Mouse (Mus musculus): ENCODE data around the gene Lrp5. TPM values are rescaled to one million over a fixed set of nuclear protein-coding genes. Genes with fewer than 3 reads are reported as not detected.

The Lrp5 gene
- polyA plus RNA-seq, 1 experiment from 2014 or later = 11.3 TPM

DNA sequence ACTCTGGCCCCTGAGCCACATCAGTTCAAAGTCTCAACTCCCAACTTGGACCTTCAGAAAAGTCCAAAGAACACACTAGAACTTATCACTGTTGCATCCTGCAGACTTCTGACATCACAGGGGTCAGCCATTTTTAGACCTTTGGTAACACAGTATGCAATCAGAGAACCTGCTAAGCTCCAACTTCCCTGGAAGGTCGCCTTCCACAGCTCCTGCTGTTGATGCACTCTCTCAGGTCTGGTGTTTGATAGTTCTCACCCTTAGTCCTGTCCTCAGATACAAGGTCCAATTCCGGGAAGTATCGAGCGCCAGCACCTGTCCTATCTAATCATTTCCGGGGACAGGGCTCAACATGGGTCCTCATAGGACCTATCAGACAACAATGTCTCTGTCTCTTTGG is 5.0 kb upstream of the Lrp5 start:
- no peak overlapping the region for H3K9ac ChIP-seq (replicated peaks; ENCODE audit: low read depth, low read length)
- H3K4me3 ChIP-seq (ENCODE audit: low read depth, low read length) = no peak overlapping the region
- H3K4me1 ChIP-seq (ENCODE audit: control insufficient read depth, insufficient read depth, low read length) = peaks cover 16% of the 10 kb centered on the region; the same call in 1 of the 2 replicates
- H3K36me3 ChIP-seq (ENCODE audit: control insufficient read depth, insufficient read depth, low read length) = no peaks in the 10 kb centered on the region
- H3K27ac ChIP-seq (ENCODE audit: low read length) = no peak overlapping the region
- H3K9me3 ChIP-seq (ENCODE audit: control insufficient read depth, low read depth, low read length) = no peaks in the 10 kb centered on the region
- ATAC-seq (ENCODE audit: insufficient number of reproducible peaks, insufficient read depth, low FRiP score, low read depth) = no peak
- WGBS = 92% methylated on average over 5 of the region's 5 CpGs
- H3K27me3 ChIP-seq (ENCODE audit: control insufficient read depth, insufficient read depth, low read length) = no peaks in the 10 kb centered on the region
- no peak overlapping the region for H3K4me2 ChIP-seq (replicated peaks; ENCODE audit: low read depth, low read length)

- Histone ChIP-seq H3K9ac (replicated peaks; ENCODE audit: low read depth, low read length) (no peak overlapping the region), H3K27me3 (ENCODE audit: control insufficient read depth, insufficient read depth, low read length) (no peaks in the 10 kb centered on the region), H3K4me1 (ENCODE audit: control insufficient read depth, insufficient read depth, low read length) (peaks cover 36% of the 10 kb centered on the region; the same call in 1 of the 2 replicates), H3K4me2 (replicated peaks; ENCODE audit: low read depth, low read length) (no peak overlapping the region), H3K4me3 (ENCODE audit: low read depth, low read length) (no peak overlapping the region), H3K9me3 (ENCODE audit: control insufficient read depth, low read depth, low read length) (no peaks in the 10 kb centered on the region), H3K36me3 (ENCODE audit: control insufficient read depth, insufficient read depth, low read length) (no peaks in the 10 kb centered on the region), H3K27ac (ENCODE audit: low read length) (peak overlapping the region; percentile 23; the same call in 1 of the 2 replicates)
- peak; percentile 19; the same call in 1 of the 2 replicates for ATAC-seq (ENCODE audit: insufficient number of reproducible peaks, insufficient read depth, low FRiP score, low read depth)
- WGBS = 38% methylated on average over 5 of the region's 5 CpGs
Observed at GRCm38 (mm10) chr19:3687676-3688171, 1.4 kb upstream of the Lrp5 start.

GRCm38 (mm10) chr19:3685611-3686214 is 651 bp downstream of the Lrp5 start:
- Histone ChIP-seq H3K4me3 (ENCODE audit: low read depth, low read length) (peak overlapping the region; percentile 97), H3K9ac (replicated peaks; ENCODE audit: low read depth, low read length) (peak overlapping the region; percentile 98), H3K4me1 (ENCODE audit: control insufficient read depth, insufficient read depth, low read length) (peaks cover 54% of the 10 kb centered on the region), H3K27ac (ENCODE audit: low read length) (peak overlapping the region; percentile 88), H3K27me3 (ENCODE audit: control insufficient read depth, insufficient read depth, low read length) (no peaks in the 10 kb centered on the region), H3K9me3 (ENCODE audit: control insufficient read depth, low read depth, low read length) (no peaks in the 10 kb centered on the region), H3K36me3 (ENCODE audit: control insufficient read depth, insufficient read depth, low read length) (no peaks in the 10 kb centered on the region), H3K4me2 (replicated peaks; ENCODE audit: low read depth, low read length) (peak overlapping the region; percentile 97)
- peak; percentile 12; the same call in 1 of the 2 replicates for ATAC-seq (ENCODE audit: insufficient number of reproducible peaks, insufficient read depth, low FRiP score, low read depth)
- WGBS = under 1% methylated on average over 45 of the region's 45 CpGs

DNA sequence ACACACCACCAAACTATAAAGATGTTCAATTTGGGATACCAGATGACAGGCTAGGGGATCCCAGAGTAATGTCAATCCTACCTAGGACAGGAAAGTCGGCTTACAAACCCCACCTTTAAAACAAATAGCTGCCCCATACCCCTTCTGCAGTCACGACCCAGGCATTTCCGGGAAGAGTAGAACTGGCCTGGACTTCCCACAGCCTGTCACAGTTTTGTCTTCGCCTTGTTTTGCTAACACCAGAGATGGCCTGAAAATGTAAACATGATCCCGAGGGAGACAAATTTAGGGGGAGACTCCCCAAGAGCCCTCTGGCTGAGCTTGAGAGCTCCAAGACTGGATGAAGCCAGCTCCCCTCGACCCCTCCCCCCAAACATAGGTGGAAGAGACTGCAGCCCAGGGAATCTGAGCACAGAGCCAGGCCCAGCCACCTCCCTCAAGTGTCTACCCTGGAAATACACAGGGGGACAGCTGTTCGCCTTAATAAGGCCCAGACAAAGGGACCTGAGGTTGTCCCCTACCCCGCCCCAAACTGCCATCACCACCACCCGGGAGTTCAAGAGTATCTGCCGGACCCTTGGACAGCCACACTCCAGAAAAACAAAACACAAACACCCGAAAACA is 1.3 kb downstream of the Lrp5 start:
- Histone ChIP-seq H3K9me3 (ENCODE audit: control insufficient read depth, low read depth, low read length) (no peaks in the 10 kb centered on the region), H3K4me1 (ENCODE audit: control insufficient read depth, insufficient read depth, low read length) (peaks cover 58% of the 10 kb centered on the region), H3K4me3 (ENCODE audit: low read depth, low read length) (peak overlapping the region; percentile 97), H3K27ac (ENCODE audit: low read length) (peak overlapping the region; percentile 88; the same call in 1 of the 2 replicates), H3K27me3 (ENCODE audit: control insufficient read depth, insufficient read depth, low read length) (no peaks in the 10 kb centered on the region), H3K36me3 (ENCODE audit: control insufficient read depth, insufficient read depth, low read length) (no peaks in the 10 kb centered on the region), H3K9ac (replicated peaks; ENCODE audit: low read depth, low read length) (peak overlapping the region; percentile 98), H3K4me2 (replicated peaks; ENCODE audit: low read depth, low read length) (peak overlapping the region; percentile 97)
- no peak for ATAC-seq (ENCODE audit: insufficient number of reproducible peaks, insufficient read depth, low FRiP score, low read depth)
- WGBS = 8% methylated on average over 11 of the region's 11 CpGs

DNA sequence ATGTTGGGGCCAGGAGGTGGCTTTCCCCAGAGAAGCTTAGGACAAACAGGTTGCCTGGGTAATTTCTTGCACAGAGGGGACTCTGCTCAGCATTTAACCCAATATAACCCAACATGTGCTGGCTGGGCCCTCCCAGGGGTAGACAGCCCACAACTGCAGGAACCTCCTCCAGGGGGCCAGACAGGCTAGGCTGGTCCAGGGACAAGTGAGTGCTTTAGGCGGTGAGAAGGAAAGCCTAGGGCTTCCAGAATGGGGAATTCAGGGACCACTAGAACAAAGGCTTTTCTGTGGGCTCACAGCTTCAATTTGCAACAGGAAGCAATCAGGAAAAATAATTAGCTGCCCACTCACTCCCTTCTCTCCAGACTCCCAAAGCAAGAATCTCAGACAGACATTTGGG is 1.9 kb downstream of the Lrp5 start:
- Histone ChIP-seq H3K4me1 (ENCODE audit: control insufficient read depth, insufficient read depth, low read length) (peaks cover 63% of the 10 kb centered on the region), H3K27ac (ENCODE audit: low read length) (peak overlapping the region; percentile 11; the same call in 1 of the 2 replicates), H3K4me3 (ENCODE audit: low read depth, low read length) (peak overlapping the region; percentile 97; the same call in 1 of the 2 replicates), H3K9me3 (ENCODE audit: control insufficient read depth, low read depth, low read length) (no peaks in the 10 kb centered on the region), H3K27me3 (ENCODE audit: control insufficient read depth, insufficient read depth, low read length) (no peaks in the 10 kb centered on the region), H3K9ac (replicated peaks; ENCODE audit: low read depth, low read length) (0 out of 2 replicates have a peak overlapping the region, but pooled peaks have one; percentile 98), H3K4me2 (replicated peaks; ENCODE audit: low read depth, low read length) (peak overlapping the region; percentile 97), H3K36me3 (ENCODE audit: control insufficient read depth, insufficient read depth, low read length) (no peaks in the 10 kb centered on the region)
- WGBS = 19% methylated on average over 1 of the region's 1 CpGs
- no peak for ATAC-seq (ENCODE audit: insufficient number of reproducible peaks, insufficient read depth, low FRiP score, low read depth)

DNA sequence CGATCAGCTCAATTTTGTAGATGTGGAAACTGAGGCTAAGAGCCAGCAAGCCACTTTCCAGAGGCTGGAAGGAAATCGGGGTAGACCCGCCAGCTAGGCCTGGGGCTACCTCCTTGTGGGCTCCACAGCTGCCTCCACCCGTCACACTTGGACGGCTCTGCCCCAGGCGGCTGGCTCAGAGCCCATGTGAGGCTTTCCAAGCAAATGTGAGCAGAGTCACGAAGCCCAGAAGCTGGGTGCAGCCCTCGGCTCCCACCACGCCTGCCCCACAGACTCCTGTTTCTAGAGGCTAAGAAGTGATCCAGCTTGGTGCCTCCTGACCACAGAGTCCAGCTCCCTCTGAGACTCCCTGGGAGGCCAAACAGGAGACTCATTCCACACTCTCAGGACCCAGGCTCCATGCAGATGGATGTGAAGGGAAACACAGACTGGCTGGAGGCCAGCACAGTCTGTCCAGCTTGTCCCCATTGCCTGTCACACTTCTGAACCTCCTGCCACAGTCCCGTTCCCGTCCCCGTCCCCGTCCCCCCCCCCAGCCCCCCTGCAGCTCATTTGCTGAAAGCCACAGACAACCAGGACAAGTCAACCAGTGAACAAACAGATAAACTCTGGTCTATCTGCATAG is 4.9 kb downstream of the Lrp5 start:
- peak overlapping the region; percentile 5; the same call in 1 of the 2 replicates for H3K4me2 ChIP-seq (replicated peaks; ENCODE audit: low read depth, low read length)
- ATAC-seq (ENCODE audit: insufficient number of reproducible peaks, insufficient read depth, low FRiP score, low read depth) = peak; percentile 60
- no peak overlapping the region for H3K4me3 ChIP-seq (ENCODE audit: low read depth, low read length)
- 34% methylated on average over 13 of the region's 13 CpGs for WGBS
- no peaks in the 10 kb centered on the region for H3K27me3 ChIP-seq (ENCODE audit: control insufficient read depth, insufficient read depth, low read length)
- no peak overlapping the region for H3K9ac ChIP-seq (replicated peaks; ENCODE audit: low read depth, low read length)
- H3K9me3 ChIP-seq (ENCODE audit: control insufficient read depth, low read depth, low read length) = no peaks in the 10 kb centered on the region
- H3K36me3 ChIP-seq (ENCODE audit: control insufficient read depth, insufficient read depth, low read length) = no peaks in the 10 kb centered on the region
- peak overlapping the region; percentile 79 for H3K27ac ChIP-seq (ENCODE audit: low read length)
- peaks cover 47% of the 10 kb centered on the region for H3K4me1 ChIP-seq (ENCODE audit: control insufficient read depth, insufficient read depth, low read length)

- WGBS = 85% methylated on average over 7 of the region's 7 CpGs
- no peaks in the 10 kb centered on the region for H3K27me3 ChIP-seq (ENCODE audit: control insufficient read depth, insufficient read depth, low read length)
- ATAC-seq (ENCODE audit: insufficient number of reproducible peaks, insufficient read depth, low FRiP score, low read depth) = no peak
- H3K4me1 ChIP-seq (ENCODE audit: control insufficient read depth, insufficient read depth, low read length) = peaks cover 47% of the 10 kb centered on the region
- H3K4me2 ChIP-seq (replicated peaks; ENCODE audit: low read depth, low read length) = 0 out of 2 replicates have a peak overlapping the region, but pooled peaks have one; percentile 5
- H3K36me3 ChIP-seq (ENCODE audit: control insufficient read depth, insufficient read depth, low read length) = no peaks in the 10 kb centered on the region
- no peaks in the 10 kb centered on the region for H3K9me3 ChIP-seq (ENCODE audit: control insufficient read depth, low read depth, low read length)
- no peak overlapping the region for H3K9ac ChIP-seq (replicated peaks; ENCODE audit: low read depth, low read length)
- H3K4me3 ChIP-seq (ENCODE audit: low read depth, low read length) = no peak overlapping the region
- H3K27ac ChIP-seq (ENCODE audit: low read length) = peak overlapping the region; percentile 79
Observed at GRCm38 (mm10) chr19:3680732-3681131, 5.6 kb downstream of the Lrp5 start.

DNA sequence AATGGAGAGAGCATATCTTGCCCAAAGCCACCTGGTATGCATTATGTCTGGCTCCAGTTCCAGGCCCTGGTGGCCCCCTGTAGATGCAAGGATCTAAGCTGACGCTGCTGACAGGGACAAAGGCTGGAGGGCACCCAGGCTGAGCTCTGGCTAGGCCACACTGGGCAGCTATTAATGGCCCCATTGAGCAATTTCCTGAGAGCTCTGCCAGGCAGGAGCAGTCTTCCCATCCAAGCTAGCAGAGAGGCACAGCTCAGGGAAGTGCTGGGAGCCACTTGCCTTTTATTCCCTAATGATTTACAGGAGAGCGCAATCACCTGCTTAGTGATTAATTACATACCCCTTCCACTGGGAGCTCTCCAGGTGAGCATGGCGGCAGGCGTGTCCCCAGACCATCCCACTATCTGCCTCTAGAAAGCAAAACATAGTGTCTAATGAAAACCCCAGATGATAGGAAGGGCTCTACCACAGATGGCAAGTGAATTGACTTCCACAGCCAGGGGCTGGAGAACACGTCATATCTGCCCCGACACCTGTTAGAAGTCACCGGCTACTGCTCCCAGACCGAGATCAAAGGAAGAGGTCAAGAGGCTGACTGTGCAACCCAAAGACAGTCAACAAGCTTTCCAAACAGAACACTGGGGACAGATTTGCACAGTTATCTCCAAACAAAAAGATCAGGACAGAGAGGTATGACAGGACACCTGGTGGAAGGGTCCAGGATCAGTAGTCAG is 12.1 kb downstream of the Lrp5 start:
- Histone ChIP-seq H3K27me3 (ENCODE audit: control insufficient read depth, insufficient read depth, low read length) (no peaks in the 10 kb centered on the region), H3K36me3 (ENCODE audit: control insufficient read depth, insufficient read depth, low read length) (no peaks in the 10 kb centered on the region), H3K9me3 (ENCODE audit: control insufficient read depth, low read depth, low read length) (no peaks in the 10 kb centered on the region), H3K9ac (replicated peaks; ENCODE audit: low read depth, low read length) (no peak overlapping the region), H3K4me3 (ENCODE audit: low read depth, low read length) (no peak overlapping the region), H3K4me1 (ENCODE audit: control insufficient read depth, insufficient read depth, low read length) (no peaks in the 10 kb centered on the region; the same call in 1 of the 2 replicates), H3K27ac (ENCODE audit: low read length) (no peak overlapping the region), H3K4me2 (replicated peaks; ENCODE audit: low read depth, low read length) (no peak overlapping the region)
- ATAC-seq (ENCODE audit: insufficient number of reproducible peaks, insufficient read depth, low FRiP score, low read depth) = no peak
- 76% methylated on average over 8 of the region's 8 CpGs for WGBS
